Mouse (Mus musculus) forebrain, embryonic 12.5 days (tissue): Measurements from ENCODE around the gene A630095N17Rik. TPM values are rescaled to one million over a fixed set of nuclear protein-coding genes. Genes with fewer than 3 reads are reported as not detected.

ENCODE experiments used
- ATAC-seq: fragments of 200-750 bp; cut with Nextera tagmentation; 2 replicates; pipeline ENCODE4 v1.8.0; 2017; ENCODE audit warnings: moderate TSS enrichment; ENCODE audit not compliant: low FRiP score
- H3K27ac ChIP-seq: fragments of 300-500 bp; sonication (generic); 2 replicates; pipeline ENCODE4 v1.5.1; 2016; ENCODE audit warnings: mild to moderate bottlenecking
- H3K27me3 ChIP-seq: fragments of 300-500 bp; sonication (generic); 2 replicates; pipeline ENCODE4 v1.6.1; 2016; ENCODE audit warnings: mild to moderate bottlenecking
- H3K36me3 ChIP-seq: fragments of 300-500 bp; sonication (generic); replicated peaks from 2 replicates; pipeline ENCODE4 v1.6.1; 2016; ENCODE audit warnings: mild to moderate bottlenecking
- H3K4me1 ChIP-seq: fragments of 300-500 bp; sonication (generic); 2 replicates; pipeline ENCODE4 v1.6.1; 2016
- H3K4me2 ChIP-seq: fragments of 300-500 bp; sonication (generic); 2 replicates; pipeline ENCODE4 v1.6.1; 2016; ENCODE audit warnings: mild to moderate bottlenecking, moderate library complexity
- H3K4me3 ChIP-seq: fragments of 300-500 bp; sonication (generic); replicated peaks from 2 replicates; pipeline ENCODE4 v1.5.1; 2016; ENCODE audit warnings: mild to moderate bottlenecking
- H3K9ac ChIP-seq: fragments of 300-500 bp; sonication (generic); 2 replicates; pipeline ENCODE4 v1.6.1; 2016; ENCODE audit warnings: mild to moderate bottlenecking
- H3K9me3 ChIP-seq: fragments of 300-500 bp; sonication (generic); 2 replicates; pipeline ENCODE4 v1.6.1; 2016
- WGBS: fragments of 180-500 bp; shearing (Covaris S2); methylation state at CpG from one replicate; pipeline ENCODE4 v1.1.7; 2016; 5-methylcytosine and 5-hydroxymethylcytosine counted together
- polyA plus RNA-seq: library from polyadenylated mRNA; unstranded; fragments of >200 nt; fragmentation: Nextera tagmentation; extraction: Ambion mirVana; gene quantifications from 2 replicates; pipeline ENCODE4 v1.2.1, GENCODE M21; 2016

The A630095N17Rik gene
- polyA plus RNA-seq, 1 experiment from 2014 or later = not detected

GRCm38 (mm10) chr1:75218227-75219001 lies 13.5 kb downstream of the A630095N17Rik start:
- Histone ChIP-seq H3K36me3 (peaks cover 26% of the 10 kb centered on the region), H3K27ac (no peak overlapping the region), H3K9ac (peak overlapping the region; percentile 47; the same call in 1 of the 2 replicates), H3K27me3 (peaks cover 76% of the 10 kb centered on the region), H3K4me2 (peak overlapping the region; percentile 91), H3K4me1 (peaks cover 17% of the 10 kb centered on the region), H3K4me3 (peak overlapping the region; percentile 50), H3K9me3 (no peaks in the 10 kb centered on the region)
- WGBS = 2% methylated on average over 38 of the region's 38 CpGs
- peak; percentile 48 for ATAC-seq

- WGBS = 1% methylated on average over 6 of the region's 6 CpGs
- peaks cover 72% of the 10 kb centered on the region for H3K27me3 ChIP-seq
- H3K4me2 ChIP-seq = peak overlapping the region; percentile 91
- no peak overlapping the region for H3K27ac ChIP-seq
- no peak overlapping the region for H3K9ac ChIP-seq
- peaks cover 19% of the 10 kb centered on the region for H3K4me1 ChIP-seq
- H3K36me3 ChIP-seq = peaks cover 32% of the 10 kb centered on the region
- no peak overlapping the region; the same call in 1 of the 2 replicates for H3K4me3 ChIP-seq
- no peaks in the 10 kb centered on the region for H3K9me3 ChIP-seq
- no peak for ATAC-seq
These were observed 14.0 kb downstream of the A630095N17Rik start for GRCm38 (mm10) chr1:75217893-75218226.

GRCm38 (mm10) chr1:75216797-75217585 lies 14.9 kb downstream of the A630095N17Rik start:
- no peak for ATAC-seq
- no peak overlapping the region for H3K27ac ChIP-seq
- H3K4me1 ChIP-seq = peaks cover 28% of the 10 kb centered on the region
- H3K9me3 ChIP-seq = no peaks in the 10 kb centered on the region
- no peak overlapping the region for H3K4me2 ChIP-seq
- no peak overlapping the region for H3K4me3 ChIP-seq
- H3K27me3 ChIP-seq = peaks cover 63% of the 10 kb centered on the region
- peaks cover 39% of the 10 kb centered on the region for H3K36me3 ChIP-seq
- H3K9ac ChIP-seq = no peak overlapping the region
- WGBS = 85% methylated on average over 13 of the region's 13 CpGs

GRCm38 (mm10) chr1:75215785-75216184 lies 16.1 kb downstream of the A630095N17Rik start:
- WGBS = 94% methylated on average over 9 of the region's 9 CpGs
- Histone ChIP-seq H3K27ac (no peak overlapping the region), H3K9me3 (no peaks in the 10 kb centered on the region), H3K9ac (no peak overlapping the region), H3K4me1 (peaks cover 37% of the 10 kb centered on the region), H3K4me3 (no peak overlapping the region), H3K36me3 (peaks cover 41% of the 10 kb centered on the region), H3K27me3 (peaks cover 51% of the 10 kb centered on the region), H3K4me2 (no peak overlapping the region)
- no peak for ATAC-seq

GRCm38 (mm10) chr1:75214886-75215285 lies 17.0 kb downstream of the A630095N17Rik start:
- peaks cover 42% of the 10 kb centered on the region for H3K4me1 ChIP-seq

GRCm38 (mm10) chr1:75214442-75214841 lies 17.5 kb downstream of the A630095N17Rik start:
- 78% methylated on average over 2 of the region's 2 CpGs for WGBS
- peaks cover 42% of the 10 kb centered on the region for H3K4me1 ChIP-seq
- no peak overlapping the region for H3K4me3 ChIP-seq
- H3K36me3 ChIP-seq = peaks cover 41% of the 10 kb centered on the region
- ATAC-seq = no peak
- no peak overlapping the region for H3K27ac ChIP-seq
- H3K27me3 ChIP-seq = peaks cover 41% of the 10 kb centered on the region
- H3K4me2 ChIP-seq = no peak overlapping the region
- no peaks in the 10 kb centered on the region for H3K9me3 ChIP-seq
- no peak overlapping the region for H3K9ac ChIP-seq

More at GRCm38 (mm10) chr1:75214886-75215285, 17.0 kb downstream of the A630095N17Rik start:
- Histone ChIP-seq H3K9me3 (no peaks in the 10 kb centered on the region), H3K36me3 (peaks cover 41% of the 10 kb centered on the region), H3K4me3 (no peak overlapping the region), H3K27me3 (peaks cover 42% of the 10 kb centered on the region), H3K9ac (no peak overlapping the region), H3K4me2 (no peak overlapping the region), H3K27ac (no peak overlapping the region)
- WGBS = 78% methylated on average over 5 of the region's 5 CpGs
- no peak for ATAC-seq

GRCm38 (mm10) chr1:75213096-75213495 lies 18.8 kb downstream of the A630095N17Rik start:
- peaks cover 40% of the 10 kb centered on the region for H3K4me1 ChIP-seq
- peaks cover 33% of the 10 kb centered on the region for H3K27me3 ChIP-seq

GRCm38 (mm10) chr1:75212542-75212941 lies 19.4 kb downstream of the A630095N17Rik start:
- Histone ChIP-seq H3K4me3 (no peak overlapping the region), H3K27ac (no peak overlapping the region), H3K4me2 (no peak overlapping the region), H3K27me3 (peaks cover 28% of the 10 kb centered on the region), H3K9me3 (no peaks in the 10 kb centered on the region), H3K9ac (no peak overlapping the region; the same call in 1 of the 2 replicates), H3K36me3 (peaks cover 41% of the 10 kb centered on the region), H3K4me1 (peaks cover 39% of the 10 kb centered on the region)
- ATAC-seq = no peak
- 89% methylated on average over 4 of the region's 4 CpGs for WGBS

More at GRCm38 (mm10) chr1:75213096-75213495, 18.8 kb downstream of the A630095N17Rik start:
- 91% methylated on average over 7 of the region's 7 CpGs for WGBS
- Histone ChIP-seq H3K9ac (no peak overlapping the region), H3K27ac (no peak overlapping the region), H3K36me3 (peaks cover 41% of the 10 kb centered on the region), H3K9me3 (no peaks in the 10 kb centered on the region), H3K4me2 (no peak overlapping the region), H3K4me3 (no peak overlapping the region)
- no peak for ATAC-seq

- Histone ChIP-seq H3K27me3 (peaks cover 14% of the 10 kb centered on the region), H3K9ac (peak overlapping the region; percentile 81), H3K9me3 (no peaks in the 10 kb centered on the region), H3K4me3 (peak overlapping the region; percentile 74), H3K4me2 (peak overlapping the region; percentile 96), H3K27ac (no peak overlapping the region), H3K4me1 (peaks cover 39% of the 10 kb centered on the region), H3K36me3 (peaks cover 41% of the 10 kb centered on the region)
- WGBS = 11% methylated on average over 17 of the region's 17 CpGs
- ATAC-seq = 0 out of 2 replicates have a peak, but pooled peaks have one; percentile 3
These were observed 20.7 kb downstream of the A630095N17Rik start for GRCm38 (mm10) chr1:75211141-75211708.

GRCm38 (mm10) chr1:75210136-75211087 lies 21.5 kb downstream of the A630095N17Rik start, which contains the start of the genes Glb1l and Stk16:
TSS of gene Glb1l (minus strand) at chr1:75210813.
TSS of gene Stk16 (plus strand) at chr1:75210838.
- peak within 1 kb of the TSS; percentile 74 for H3K4me3 ChIP-seq
- peak; percentile 96 for ATAC-seq
- peak within 1 kb of the TSS; percentile 81 for H3K9ac ChIP-seq
- H3K4me1 ChIP-seq = peaks cover 39% of the 10 kb centered on the region
- peaks cover 9% of the 10 kb centered on the region for H3K27me3 ChIP-seq
- H3K36me3 ChIP-seq = peaks cover 35% of the 10 kb centered on the region
- 6% methylated on average over 42 of the region's 42 CpGs for WGBS
- H3K9me3 ChIP-seq = no peaks in the 10 kb centered on the region
- no peak within 1 kb of the TSS for H3K27ac ChIP-seq
- peak within 1 kb of the TSS; percentile 96 for H3K4me2 ChIP-seq

- ATAC-seq = no peak
- H3K4me1 ChIP-seq = peaks cover 39% of the 10 kb centered on the region
- WGBS = 17% methylated on average over 34 of the region's 34 CpGs
- peaks cover 9% of the 10 kb centered on the region for H3K27me3 ChIP-seq
- peaks cover 22% of the 10 kb centered on the region for H3K36me3 ChIP-seq
- H3K4me2 ChIP-seq = peak overlapping the region; percentile 96
- peak overlapping the region; percentile 74 for H3K4me3 ChIP-seq
- peak overlapping the region; percentile 66 for H3K9ac ChIP-seq
- H3K9me3 ChIP-seq = no peaks in the 10 kb centered on the region
- no peak overlapping the region for H3K27ac ChIP-seq
These were observed 22.8 kb downstream of the A630095N17Rik start for GRCm38 (mm10) chr1:75208967-75209678.
